Mouse (Mus musculus): ENCODE results near the gene Fscn3. TPM values are rescaled to one million over a fixed set of nuclear protein-coding genes. Genes with fewer than 3 reads are reported as not detected.

Gene Fscn3
- polyA plus RNA-seq, 1 experiment = not detected

DNA sequence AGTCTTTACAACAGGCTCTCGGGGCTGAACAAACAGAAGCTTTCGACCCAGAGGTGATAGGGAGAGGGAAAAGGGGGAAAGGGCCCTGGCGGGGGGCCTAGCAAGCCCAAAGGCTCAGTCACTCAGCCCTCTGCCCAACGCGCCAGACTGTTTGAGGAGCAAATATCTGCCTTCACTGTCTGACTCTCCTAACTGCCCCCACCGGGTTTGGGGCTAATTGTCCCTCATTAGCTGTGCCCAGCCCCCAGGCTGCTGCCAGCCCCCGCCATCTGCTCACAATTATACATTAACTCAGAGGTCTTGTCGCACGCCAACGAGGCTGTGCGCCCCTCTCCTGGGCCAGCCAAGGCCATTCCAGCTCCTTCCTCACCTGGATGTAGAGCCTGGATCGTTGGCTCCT, 23.4 kb downstream of the Fscn3 start:
- Histone ChIP-seq H3K27ac (ENCODE audit: insufficient read depth, low read depth, low read length) (no peak overlapping the region), H3K4me3 (ENCODE audit: insufficient read depth, low read length) (no peak overlapping the region), H3K4me1 (ENCODE audit: control insufficient read depth, insufficient read depth, low read length) (no peaks in the 10 kb centered on the region)
- TF ChIP-seq POLR2A (IDR thresholded peaks at IDR 0.05; ENCODE audit: borderline replicate concordance, low read depth, low read length) (no peak), CTCF (IDR thresholded peaks at IDR 0.05; ENCODE audit: low read depth, low read length) (no peak)

DNA sequence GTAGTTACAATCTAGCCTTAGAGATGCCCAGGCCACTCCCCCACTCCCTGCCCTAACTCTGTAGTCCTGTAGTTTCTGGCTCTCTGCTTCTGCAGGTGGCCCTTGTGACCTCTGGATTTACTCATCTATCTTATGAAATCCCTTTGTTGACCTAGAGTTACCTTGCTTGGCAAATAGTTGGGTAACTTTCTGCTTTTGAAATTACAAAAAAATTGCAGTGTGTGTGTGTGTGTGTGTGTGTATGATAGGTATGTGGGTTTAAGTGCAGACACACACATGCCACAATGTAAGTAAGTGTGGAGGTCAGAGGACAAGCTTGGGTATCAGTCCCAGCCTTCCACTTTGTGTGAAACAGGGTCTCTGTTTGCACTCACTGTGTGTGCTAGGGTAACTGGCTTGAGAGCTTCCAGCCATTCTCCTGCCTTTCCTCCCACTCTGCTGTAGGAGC, 31.7 kb downstream of the Fscn3 start:
- TF ChIP-seq CTCF (IDR thresholded peaks at IDR 0.05; ENCODE audit: low read depth, low read length) = no peak
- no peak for TF ChIP-seq POLR2A (IDR thresholded peaks at IDR 0.05; ENCODE audit: borderline replicate concordance, low read depth, low read length)
- peaks cover 5% of the 10 kb centered on the region; the same call in 1 of the 2 replicates for H3K4me1 ChIP-seq (ENCODE audit: control insufficient read depth, insufficient read depth, low read length)
- H3K4me3 ChIP-seq (ENCODE audit: insufficient read depth, low read length) = no peak overlapping the region
- H3K27ac ChIP-seq (ENCODE audit: insufficient read depth, low read depth, low read length) = no peak overlapping the region

DNA sequence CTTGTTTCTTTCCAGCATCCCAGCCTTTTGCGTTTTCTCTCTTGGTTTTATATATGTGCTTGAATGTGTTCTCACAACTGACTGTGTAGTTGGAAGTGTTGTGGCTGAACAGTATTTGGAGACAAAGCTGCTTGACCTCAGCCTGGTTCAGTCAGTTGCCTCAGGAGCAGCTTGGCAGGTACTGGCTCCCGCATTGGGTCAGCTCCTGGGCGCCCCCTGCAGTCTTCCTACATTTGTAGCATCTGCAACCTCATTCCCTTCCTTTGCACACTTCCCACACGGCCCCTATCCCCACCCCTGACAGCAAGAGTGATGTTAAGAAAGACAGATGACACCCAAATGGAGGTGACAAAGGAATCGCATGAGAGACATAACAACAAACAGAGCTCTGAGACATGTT, 32.9 kb downstream of the Fscn3 start:
- Histone ChIP-seq H3K27ac (ENCODE audit: insufficient read depth, low read depth, low read length) (no peak overlapping the region), H3K4me1 (ENCODE audit: control insufficient read depth, insufficient read depth, low read length) (peaks cover 5% of the 10 kb centered on the region; the same call in 1 of the 2 replicates), H3K4me3 (ENCODE audit: insufficient read depth, low read length) (no peak overlapping the region)
- TF ChIP-seq CTCF (IDR thresholded peaks at IDR 0.05; ENCODE audit: low read depth, low read length) (peak; percentile 55; the same call in 1 of the 2 replicates), POLR2A (IDR thresholded peaks at IDR 0.05; ENCODE audit: borderline replicate concordance, low read depth, low read length) (no peak)

DNA sequence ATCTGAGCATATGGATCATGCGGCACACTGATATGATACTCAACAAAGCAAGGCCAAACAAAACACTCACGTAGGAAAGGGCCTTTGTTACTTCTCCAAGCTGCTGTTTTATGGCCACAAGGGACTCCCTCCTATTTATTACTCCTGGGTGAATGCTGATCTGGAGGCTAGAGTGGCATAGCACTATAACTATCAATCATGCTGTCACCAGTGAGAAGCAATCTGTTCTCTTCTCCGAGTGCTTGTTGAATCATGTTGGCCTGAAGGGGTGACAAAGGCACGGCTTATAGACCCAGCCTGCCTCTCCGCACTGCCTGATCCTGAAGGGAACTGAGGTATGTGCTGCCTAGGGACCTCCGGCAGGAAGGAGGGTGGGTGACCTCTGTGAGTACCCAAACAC, 37.0 kb downstream of the Fscn3 start:
- no peak overlapping the region for H3K4me3 ChIP-seq (ENCODE audit: insufficient read depth, low read length)
- no peak overlapping the region for H3K27ac ChIP-seq (ENCODE audit: insufficient read depth, low read depth, low read length)
- no peaks in the 10 kb centered on the region for H3K4me1 ChIP-seq (ENCODE audit: control insufficient read depth, insufficient read depth, low read length)
- TF ChIP-seq POLR2A (IDR thresholded peaks at IDR 0.05; ENCODE audit: borderline replicate concordance, low read depth, low read length) = no peak
- TF ChIP-seq CTCF (IDR thresholded peaks at IDR 0.05; ENCODE audit: low read depth, low read length) = no peak

DNA sequence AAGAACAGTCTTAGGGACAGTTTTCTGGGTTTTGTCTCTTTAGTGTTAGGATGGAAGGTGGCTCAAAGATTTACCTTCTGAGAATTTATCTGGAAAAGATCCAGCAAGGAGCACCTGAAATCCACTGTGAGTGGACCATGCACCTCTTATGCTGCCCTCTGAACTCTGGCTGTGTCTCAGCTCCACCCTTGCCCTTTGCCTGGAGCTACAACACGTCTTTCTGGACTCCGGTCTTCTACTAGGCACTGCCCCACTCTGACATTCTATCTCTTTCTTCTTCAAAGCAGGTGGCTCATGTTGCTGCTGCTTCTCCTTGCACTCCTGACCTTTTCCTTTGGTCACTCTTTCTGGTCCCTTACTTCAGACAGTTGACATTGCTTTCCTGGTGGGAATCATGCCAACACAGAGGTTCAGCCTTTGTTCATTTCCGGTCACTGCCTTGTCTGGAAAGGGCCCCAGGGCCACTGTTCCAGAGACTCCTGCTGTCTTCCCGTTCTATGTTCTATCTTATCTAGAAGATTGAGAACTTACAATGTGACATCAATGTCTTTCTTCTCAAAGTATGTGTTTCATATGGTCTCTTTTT, 42.5 kb downstream of the Fscn3 start:
- TF ChIP-seq POLR2A (IDR thresholded peaks at IDR 0.05; ENCODE audit: borderline replicate concordance, low read depth, low read length) (no peak), CTCF (IDR thresholded peaks at IDR 0.05; ENCODE audit: low read depth, low read length) (no peak)
- H3K27ac ChIP-seq (ENCODE audit: insufficient read depth, low read depth, low read length) = no peak overlapping the region

DNA sequence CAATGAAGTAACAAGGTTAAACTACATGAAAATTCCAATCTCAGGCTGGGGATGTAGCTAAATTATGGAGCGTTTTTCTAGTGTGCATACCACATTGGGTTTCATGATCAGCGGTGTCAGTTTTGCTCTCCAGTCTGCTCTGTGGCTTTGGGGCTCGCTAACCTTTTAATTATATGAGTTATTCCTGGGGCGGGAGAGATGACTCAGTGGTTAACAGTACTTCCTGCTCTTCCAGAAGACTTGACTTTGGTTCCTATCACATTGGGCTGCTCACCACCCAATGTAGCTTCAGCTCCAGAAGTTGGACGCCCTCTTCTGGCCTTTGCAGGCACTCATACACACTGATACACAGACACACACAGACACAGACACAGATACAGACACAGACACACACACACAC, 43.0 kb downstream of the Fscn3 start:
- H3K27ac ChIP-seq (ENCODE audit: insufficient read depth, low read depth, low read length) = no peak overlapping the region
- no peak overlapping the region for H3K4me3 ChIP-seq (ENCODE audit: insufficient read depth, low read length)
- H3K4me1 ChIP-seq (ENCODE audit: control insufficient read depth, insufficient read depth, low read length) = no peaks in the 10 kb centered on the region
- no peak for TF ChIP-seq CTCF (IDR thresholded peaks at IDR 0.05; ENCODE audit: low read depth, low read length)

More for the DNA sequence above, 42.5 kb downstream of the Fscn3 start:
- Histone ChIP-seq H3K4me3 (ENCODE audit: insufficient read depth, low read length) (no peak overlapping the region), H3K4me1 (ENCODE audit: control insufficient read depth, insufficient read depth, low read length) (no peaks in the 10 kb centered on the region)

DNA sequence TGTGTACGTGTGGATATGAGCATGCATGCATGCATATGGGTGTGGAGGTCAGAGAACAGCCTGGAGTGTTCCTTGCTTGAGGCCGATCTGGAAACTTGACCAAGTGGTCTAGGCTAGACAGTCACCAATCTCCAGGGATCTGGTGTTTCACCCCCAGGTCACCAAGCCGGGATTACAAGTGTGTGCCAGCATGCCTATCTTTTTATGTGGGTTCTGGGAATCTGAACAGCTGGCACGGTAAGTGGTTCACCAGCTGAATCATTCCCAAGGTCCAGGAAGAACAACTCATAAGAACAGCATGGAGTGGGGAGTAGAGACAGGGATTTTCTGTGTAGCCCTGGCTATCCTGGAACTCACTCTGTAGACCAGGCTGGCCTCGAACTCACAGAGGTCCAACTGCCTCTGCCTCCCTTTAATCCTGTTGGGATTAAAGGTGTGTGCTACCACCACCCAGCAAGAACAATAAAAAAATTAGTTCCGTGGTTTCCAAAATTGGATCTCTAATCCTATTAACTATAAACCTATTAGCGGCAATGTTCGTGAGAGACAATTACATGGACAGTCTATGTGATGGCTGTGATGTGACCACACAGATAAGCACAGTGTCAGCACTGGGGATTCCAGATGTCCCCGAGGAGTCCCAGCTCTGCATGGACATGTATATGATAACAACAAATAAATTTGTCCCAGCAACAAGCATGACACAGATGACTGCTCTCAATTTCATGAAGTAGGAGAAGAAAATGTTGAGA, 43.9 kb downstream of the Fscn3 start:
- no peak overlapping the region for H3K27ac ChIP-seq (ENCODE audit: insufficient read depth, low read depth, low read length)
- no peak for TF ChIP-seq POLR2A (IDR thresholded peaks at IDR 0.05; ENCODE audit: borderline replicate concordance, low read depth, low read length)
- no peak for TF ChIP-seq CTCF (IDR thresholded peaks at IDR 0.05; ENCODE audit: low read depth, low read length)
- no peak overlapping the region for H3K4me3 ChIP-seq (ENCODE audit: insufficient read depth, low read length)
- no peaks in the 10 kb centered on the region for H3K4me1 ChIP-seq (ENCODE audit: control insufficient read depth, insufficient read depth, low read length)

DNA sequence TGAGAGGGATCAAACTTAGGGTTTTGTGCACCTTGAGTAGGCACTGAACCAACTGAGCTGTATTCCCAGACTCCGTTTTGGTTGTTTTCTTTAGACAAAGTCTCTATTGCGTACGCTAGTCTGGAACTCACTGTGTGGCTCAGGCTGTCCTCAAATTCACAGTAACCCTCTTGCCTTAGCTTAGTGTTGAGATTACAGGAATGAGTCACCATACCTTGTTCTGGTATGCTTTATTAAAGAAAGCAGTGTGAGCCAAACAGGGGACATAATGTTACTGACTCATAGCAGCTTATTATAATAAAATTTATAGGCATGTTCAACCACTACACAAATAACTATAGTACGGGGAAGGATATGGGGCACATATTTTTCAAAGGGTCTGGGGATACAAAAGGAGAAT, 46.6 kb downstream of the Fscn3 start:
- Histone ChIP-seq H3K27ac (ENCODE audit: insufficient read depth, low read depth, low read length) (no peak overlapping the region), H3K4me1 (ENCODE audit: control insufficient read depth, insufficient read depth, low read length) (peaks cover 4% of the 10 kb centered on the region; the same call in 1 of the 2 replicates), H3K4me3 (ENCODE audit: insufficient read depth, low read length) (no peak overlapping the region)
- no peak for TF ChIP-seq POLR2A (IDR thresholded peaks at IDR 0.05; ENCODE audit: borderline replicate concordance, low read depth, low read length)
- TF ChIP-seq CTCF (IDR thresholded peaks at IDR 0.05; ENCODE audit: low read depth, low read length) = no peak

DNA sequence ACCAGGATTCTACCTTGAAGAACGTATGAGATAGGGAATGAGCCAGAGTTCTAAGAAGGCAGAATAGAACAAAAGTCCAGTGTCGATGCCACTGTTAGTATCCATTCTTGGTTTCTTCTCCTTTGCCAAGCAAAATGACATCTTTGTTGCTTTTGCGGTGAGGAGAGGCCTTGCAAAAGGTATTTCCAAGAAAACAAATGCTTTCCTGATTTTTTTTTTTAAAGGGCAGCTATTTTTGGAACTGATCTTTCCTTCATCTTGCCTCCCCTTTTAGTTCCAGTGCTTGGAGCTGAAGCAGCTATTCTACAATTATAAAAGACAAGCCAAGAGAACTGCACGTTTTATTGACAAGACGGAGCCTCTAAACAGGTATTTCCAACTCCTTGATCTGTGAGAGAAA, 47.2 kb downstream of the Fscn3 start, which contains the start of gene Snd1:
TSS of gene Snd1 (plus strand) at position 301 of the 400 bp plus-strand sequence.
- Histone ChIP-seq H3K4me3 (ENCODE audit: insufficient read depth, low read length) (no peak within 1 kb of the TSS), H3K4me1 (ENCODE audit: control insufficient read depth, insufficient read depth, low read length) (peaks cover 4% of the 10 kb centered on the region; the same call in 1 of the 2 replicates), H3K27ac (ENCODE audit: insufficient read depth, low read depth, low read length) (no peak within 1 kb of the TSS)
- TF ChIP-seq POLR2A (IDR thresholded peaks at IDR 0.05; ENCODE audit: borderline replicate concordance, low read depth, low read length) = no peak

Data from bone marrow macrophage, adult 2 months (primary cell).